Mouse (Mus musculus) spleen, adult 2 months (tissue): ENCODE results near the gene Man2a1. TPM values are rescaled to one million over a fixed set of nuclear protein-coding genes. Genes with fewer than 3 reads are reported as not detected.

ENCODE experiments used
- DNase-seq, 2 experiments: peaks; one replicate each; pipeline versions ENCODE4 v3.0.0 to v3.0.0-alpha.2; 2012 to 2021; ENCODE audit warnings: low spot score in 2 of 2, low read depth in 1 of 2
- H3K27ac ChIP-seq: fragments of 200-500 bp; 2 replicates; pipeline ENCODE4 v1.5.1; 2012; ENCODE audit warnings: low read length, inconsistent platforms; ENCODE audit not compliant: insufficient read depth
- H3K27me3 ChIP-seq: fragments of 200-500 bp; 2 replicates; pipeline ENCODE4 v1.6.1; 2012; ENCODE audit warnings: mild to moderate bottlenecking, moderate library complexity, low read length, inconsistent platforms; ENCODE audit not compliant: control insufficient read depth, insufficient read depth
- H3K36me3 ChIP-seq: fragments of 200-500 bp; 2 replicates; pipeline ENCODE4 v1.6.1; 2012; ENCODE audit warnings: mild to moderate bottlenecking, low read length, inconsistent platforms; ENCODE audit not compliant: control insufficient read depth, insufficient read depth
- H3K4me1 ChIP-seq: fragments of 200-500 bp; 2 replicates; pipeline ENCODE4 v1.6.1; 2011; ENCODE audit warnings: inconsistent platforms; ENCODE audit not compliant: control insufficient read depth, insufficient read depth, insufficient read length
- H3K4me3 ChIP-seq: fragments of 200-500 bp; 2 replicates; pipeline ENCODE4 v1.5.1; 2011; ENCODE audit warnings: mild to moderate bottlenecking, inconsistent platforms; ENCODE audit not compliant: insufficient read depth, insufficient read length; ENCODE audit errors: extremely low read depth
- CTCF ChIP-seq: fragments of 200-500 bp; IDR thresholded peaks from 2 replicates; pipeline ENCODE4 v1.5.1; 2011; ENCODE audit warnings: mild to moderate bottlenecking, inconsistent platforms; ENCODE audit not compliant: insufficient read depth, insufficient read length, insufficient replicate concordance; ENCODE audit errors: extremely low read depth
- POLR2A ChIP-seq: fragments of 200-500 bp; IDR thresholded peaks from 2 replicates; pipeline ENCODE4 v1.6.1; 2011; ENCODE audit warnings: low read depth, low read length, inconsistent platforms
- WGBS: fragments of 180-500 bp; shearing (Covaris S2); methylation state at CpG from one replicate; pipeline ENCODE4 v1.1.7; 2018; 5-methylcytosine and 5-hydroxymethylcytosine counted together
- polyA plus RNA-seq: library from polyadenylated mRNA; depleted of rRNA; stranded (reverse); fragments of >200 nt; gene quantifications from 2 replicates; pipeline ENCODE4 v1.2.3, GENCODE M21; 2012; rRNA removed

Gene Man2a1
- polyA plus RNA-seq, 1 experiment, result 10.6 TPM

GRCm38 (mm10) chr17:64802956-64803275 lies 202.4 kb downstream of the Man2a1 start:
- H3K4me3 ChIP-seq, result no peak overlapping the region
- 81% methylated on average over 7 of the region's 7 CpGs for WGBS
- H3K27ac ChIP-seq, result no peak overlapping the region
- no peaks in the 10 kb centered on the region for H3K27me3 ChIP-seq
- no peak for TF ChIP-seq POLR2A
- no peak for TF ChIP-seq CTCF
- no peaks in the 10 kb centered on the region for H3K36me3 ChIP-seq
- no peak for DNase-seq
- no peaks in the 10 kb centered on the region for H3K4me1 ChIP-seq

Other genes with a start within 250 kb of the Man2a1 start
- gene 4930583I09Rik, start 235.3 kb downstream of the Man2a1 start, polyA plus RNA-seq, result not detected in 2 replicates